1 mouse cellular context compared by ENCODE assay signal in the genomic region with DNA sequence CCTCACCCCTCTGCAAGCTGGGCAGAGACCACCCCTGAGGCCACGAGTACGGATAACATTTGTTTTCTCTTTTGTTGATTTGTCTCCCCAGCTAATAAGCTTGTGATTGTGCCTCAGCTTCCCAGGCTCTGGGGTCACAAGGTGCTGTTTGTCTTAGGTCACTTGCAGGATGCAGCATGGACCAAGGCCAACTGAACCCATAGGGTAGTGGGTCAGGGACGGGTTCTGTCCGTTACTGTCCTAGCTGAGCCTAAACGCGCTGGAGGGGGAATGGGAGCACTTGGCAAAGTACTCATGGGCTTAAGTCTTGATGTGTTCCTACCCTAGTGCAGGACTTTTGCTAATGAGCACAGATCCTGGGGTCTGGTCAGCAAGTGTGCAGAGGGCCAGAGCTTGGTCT.
TF ChIP-seq lines count a peak whose summit lies in the region.

No protein-coding gene starts in this region.

TF ChIP-seq in myocyte, 11 proteins besides CTCF, POLR2A, EP300 and RAD21:
- TF ChIP-seq TCF12 (IDR thresholded peaks at IDR 0.05; ENCODE audit: insufficient read depth, poor library complexity, severe bottlenecking) (no peak), POLR2AphosphoS2 (IDR thresholded peaks at IDR 0.05; ENCODE audit: insufficient read length, low read depth) (peak; percentile 27)
